Mouse (Mus musculus) stomach, postnatal 0 days (tissue): ENCODE data around the gene Ptma. TPM values are rescaled to one million over a fixed set of nuclear protein-coding genes. Genes with fewer than 3 reads are reported as not detected.
"Not testable (repeated sequence)": the region's sequence is repeated elsewhere in the genome, so short reads cannot be mapped to it uniquely, and the experiment has no call there.

Experiments
- ATAC-seq: fragments of 200-750 bp; cut with Nextera tagmentation; 2 replicates; pipeline ENCODE4 v1.8.0; 2017; ENCODE audit not compliant: low FRiP score, low TSS enrichment
- DNase-seq: peaks from one replicate; pipeline ENCODE4 v3.0.0-alpha.2; 2016; ENCODE audit warnings: low spot score
- H3K27ac ChIP-seq: fragments of 300-500 bp; sonication (generic); replicated peaks from 2 replicates; pipeline ENCODE4 v1.5.1; 2014; ENCODE audit warnings: mild to moderate bottlenecking, control low read depth
- H3K27me3 ChIP-seq: fragments of 300-500 bp; sonication (generic); 2 replicates; pipeline ENCODE4 v1.6.1; 2014; ENCODE audit warnings: low read length; ENCODE audit not compliant: control insufficient read depth, insufficient read depth
- H3K36me3 ChIP-seq: fragments of 300-500 bp; sonication (generic); 2 replicates; pipeline ENCODE4 v1.6.1; 2014; ENCODE audit warnings: low read length, mixed read lengths; ENCODE audit not compliant: control insufficient read depth, insufficient read depth
- H3K4me1 ChIP-seq: fragments of 300-500 bp; sonication (generic); replicated peaks from 2 replicates; pipeline ENCODE4 v1.6.1; 2014; ENCODE audit warnings: antibody characterized with exemption; ENCODE audit not compliant: control insufficient read depth, insufficient read depth
- H3K4me2 ChIP-seq: fragments of 300-500 bp; sonication (generic); replicated peaks from 2 replicates; pipeline ENCODE4 v1.6.1; 2014; ENCODE audit warnings: low read depth, mild to moderate bottlenecking, control low read depth, moderate library complexity
- H3K4me3 ChIP-seq: fragments of 300-500 bp; sonication (generic); 2 replicates; pipeline ENCODE4 v1.5.1; 2014; ENCODE audit warnings: low read depth, low read length, control low read depth
- H3K9ac ChIP-seq: fragments of 300-500 bp; sonication (generic); 2 replicates; pipeline ENCODE4 v1.6.1; 2014; ENCODE audit warnings: mild to moderate bottlenecking, low read length, control low read depth, mixed read lengths
- H3K9me3 ChIP-seq: fragments of 300-500 bp; sonication (generic); 2 replicates; pipeline ENCODE4 v1.6.1; 2016; ENCODE audit warnings: low read length; ENCODE audit not compliant: control insufficient read depth
- CTCF ChIP-seq: IDR thresholded peaks from 2 replicates; pipeline ENCODE4 v1.5.1; 2016; ENCODE audit warnings: antibody characterized with exemption, low read depth, mild to moderate bottlenecking, moderate library complexity
- EP300 ChIP-seq: optimal IDR thresholded peaks from 2 replicates; pipeline ENCODE3; 2016; ENCODE audit warnings: antibody characterized with exemption
- WGBS: fragments of 180-500 bp; shearing (Covaris S2); extraction: QIAGEN DNeasy Blood & Tissue Kit; methylation state at CpG from one replicate; pipeline ENCODE4 v1.1.7; 2014; 5-methylcytosine and 5-hydroxymethylcytosine counted together
- polyA plus RNA-seq: library from polyadenylated mRNA; unstranded; fragments of >200 nt; fragmentation: Nextera tagmentation; extraction: Ambion mirVana; gene quantifications from 2 replicates; pipeline ENCODE4 v1.2.1, GENCODE M21; 2015

Gene Ptma
- polyA plus RNA-seq, 1 experiment from 2014 or later = 1,585 TPM

DNA sequence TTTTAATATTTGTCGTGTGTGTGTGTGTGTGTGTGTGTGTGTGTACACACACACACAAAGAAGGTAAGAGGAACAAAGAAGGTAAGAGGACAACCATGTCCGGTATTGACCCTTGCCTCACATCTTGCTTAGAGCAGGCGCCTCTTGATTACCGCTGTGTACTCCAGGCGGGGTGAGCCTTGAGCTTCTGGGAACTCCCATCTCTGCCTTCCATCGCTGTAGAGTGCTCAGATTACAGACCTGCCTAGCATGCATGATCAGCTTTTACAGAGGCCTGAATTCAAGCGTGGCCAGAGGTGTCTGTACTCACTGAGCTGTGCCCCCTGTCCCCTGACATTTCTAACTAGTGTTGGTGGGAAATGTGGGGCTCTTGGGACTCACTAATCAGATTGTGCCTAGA lies 45.1 kb upstream of the Ptma start:
- Histone ChIP-seq H3K36me3 (no peaks in the 10 kb centered on the region), H3K27me3 (no peaks in the 10 kb centered on the region), H3K4me2 (no peak overlapping the region), H3K27ac (peak overlapping the region; percentile 74), H3K4me1 (no peaks in the 10 kb centered on the region), H3K9ac (no peak overlapping the region), H3K9me3 (no peaks in the 10 kb centered on the region), H3K4me3 (no peak overlapping the region)
- TF ChIP-seq CTCF (no peak), EP300 (no peak)
- DNase-seq (peak; percentile 67), ATAC-seq (peak; percentile 90)
- WGBS = 54% methylated on average over 7 of the region's 7 CpGs

DNA sequence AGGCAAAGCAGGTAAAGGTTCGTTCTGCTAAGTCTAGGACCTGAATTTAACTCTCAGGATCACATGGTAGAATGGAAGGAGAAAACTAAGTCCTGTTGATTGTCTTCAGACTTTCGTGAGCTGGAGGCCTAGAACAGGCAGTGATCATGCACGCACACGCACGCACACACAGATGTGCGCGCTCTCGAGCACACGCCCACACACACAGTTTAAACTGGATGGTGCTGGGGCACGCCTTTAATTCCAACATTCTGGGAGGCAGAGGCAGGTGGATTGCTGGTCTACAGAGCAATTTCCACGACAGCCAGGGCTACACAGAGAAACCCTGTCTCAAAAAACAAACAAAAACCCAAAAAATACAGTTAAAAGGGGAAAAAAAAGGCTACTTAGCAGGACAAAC lies 44.2 kb upstream of the Ptma start:
- Histone ChIP-seq H3K36me3 (no peaks in the 10 kb centered on the region), H3K9me3 (no peaks in the 10 kb centered on the region), H3K4me1 (no peaks in the 10 kb centered on the region), H3K4me2 (no peak overlapping the region), H3K27me3 (no peaks in the 10 kb centered on the region), H3K27ac (peak overlapping the region; percentile 74), H3K4me3 (no peak overlapping the region), H3K9ac (no peak overlapping the region)
- TF ChIP-seq EP300 = no peak
- TF ChIP-seq CTCF = no peak
- DNase-seq (no peak), ATAC-seq (no peak)
- WGBS = 60% methylated on average over 11 of the region's 11 CpGs

DNA sequence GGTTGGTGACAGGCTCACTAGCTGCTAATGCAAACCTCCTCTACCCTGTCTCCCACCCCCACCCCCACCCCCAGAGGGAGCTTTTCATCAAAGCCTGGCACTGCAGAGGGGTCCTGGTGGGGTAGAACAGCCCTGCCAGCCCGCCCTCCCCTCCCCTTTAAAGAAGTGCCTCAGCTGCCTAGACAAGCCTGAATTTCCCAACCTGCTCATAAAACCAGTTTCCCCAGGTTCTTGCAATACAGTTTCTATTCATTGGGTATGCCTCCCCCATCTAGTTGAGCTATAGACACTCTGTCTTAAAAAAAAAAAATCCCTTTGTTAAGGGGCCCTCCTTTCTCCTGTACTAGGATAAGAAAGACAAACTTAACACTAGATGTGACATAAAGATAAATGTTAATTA lies 43.8 kb upstream of the Ptma start:
- Histone ChIP-seq H3K4me2 (no peak overlapping the region), H3K4me3 (no peak overlapping the region)
- no peak for DNase-seq

DNA sequence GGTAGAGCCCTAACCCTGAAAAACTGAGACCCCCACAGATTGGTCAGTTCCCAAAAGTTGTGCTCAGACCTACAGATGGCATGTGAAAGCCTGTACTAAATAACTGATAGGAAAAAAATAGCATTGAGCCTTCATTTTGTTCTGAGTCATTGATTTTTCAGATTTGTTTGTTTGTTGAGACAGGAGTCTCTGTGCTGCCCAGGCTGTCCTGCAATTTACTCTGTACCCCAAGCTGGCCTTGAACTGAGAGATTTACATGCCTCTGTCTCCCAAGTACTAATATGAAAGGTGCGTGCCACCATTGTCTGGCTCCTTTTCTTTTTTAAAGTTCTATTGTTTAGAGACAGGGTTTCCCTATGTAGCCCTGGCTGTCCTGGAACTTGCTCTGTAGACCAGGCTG lies 41.2 kb upstream of the Ptma start:
- WGBS = 89% methylated on average over 1 of the region's 1 CpGs
- H3K36me3 ChIP-seq = no peaks in the 10 kb centered on the region
- no peak overlapping the region for H3K4me3 ChIP-seq
- DNase-seq (no peak), ATAC-seq (no peak)
- H3K4me1 ChIP-seq = peaks cover 3% of the 10 kb centered on the region; the same call in 1 of the 2 replicates
- H3K9me3 ChIP-seq = no peaks in the 10 kb centered on the region
- no peak for TF ChIP-seq CTCF
- no peak for TF ChIP-seq EP300
- H3K4me2 ChIP-seq = no peak overlapping the region
- H3K9ac ChIP-seq = no peak overlapping the region
- H3K27ac ChIP-seq = no peak overlapping the region
- H3K27me3 ChIP-seq = no peaks in the 10 kb centered on the region

More for the DNA sequence above, 43.8 kb upstream of the Ptma start:
- no peak overlapping the region for H3K9ac ChIP-seq
- no peaks in the 10 kb centered on the region for H3K27me3 ChIP-seq
- H3K27ac ChIP-seq = peak overlapping the region; percentile 74
- WGBS = 43% methylated on average over 1 of the region's 1 CpGs
- H3K9me3 ChIP-seq = no peaks in the 10 kb centered on the region
- H3K4me1 ChIP-seq = no peaks in the 10 kb centered on the region
- no peak for ATAC-seq
- no peak for TF ChIP-seq CTCF
- no peak for TF ChIP-seq EP300
- H3K36me3 ChIP-seq = no peaks in the 10 kb centered on the region

- 99% methylated on average over 6 of the region's 6 CpGs for WGBS
- not testable (repeated sequence) for H3K27me3 ChIP-seq, H3K9me3 ChIP-seq, DNase-seq, H3K4me2 ChIP-seq, H3K4me3 ChIP-seq, H3K4me1 ChIP-seq, H3K27ac ChIP-seq, H3K9ac ChIP-seq, H3K36me3 ChIP-seq, ATAC-seq
Observed at GRCm38 (mm10) chr1:86485858-86486257, 40.7 kb upstream of the Ptma start.

DNA sequence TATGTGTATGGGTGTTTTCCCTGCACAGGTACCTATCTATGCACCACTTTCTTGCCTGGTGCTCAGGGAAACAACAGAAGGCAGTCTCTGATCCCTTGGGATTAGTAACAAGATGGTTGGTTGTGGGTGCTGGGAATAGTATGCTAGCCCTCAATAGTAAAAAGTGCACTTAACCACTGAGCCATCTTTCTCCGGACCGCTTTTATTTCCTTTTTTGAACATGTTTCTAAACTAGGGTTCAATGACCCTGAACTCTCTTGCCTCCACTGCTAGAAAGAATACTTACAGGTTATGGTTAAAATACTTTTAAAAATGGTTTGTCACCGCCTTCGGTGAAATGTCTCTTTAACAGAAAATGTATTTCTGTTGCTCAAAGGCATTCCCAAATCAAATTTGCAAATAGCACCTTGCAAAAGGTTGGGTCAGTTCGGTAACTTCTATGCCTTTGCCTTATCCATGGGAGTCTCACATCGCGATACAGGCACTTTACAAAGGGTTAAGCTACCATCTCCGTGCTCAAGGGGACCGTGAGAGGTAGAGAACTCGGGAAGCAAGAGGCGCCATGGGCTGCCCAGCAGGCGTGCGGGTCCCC lies 39.7 kb upstream of the Ptma start:
- Histone ChIP-seq H3K9ac (peak overlapping the region; percentile 66), H3K27me3 (no peaks in the 10 kb centered on the region), H3K4me2 (peak overlapping the region; percentile 60), H3K4me1 (peaks cover 7% of the 10 kb centered on the region), H3K9me3 (no peaks in the 10 kb centered on the region), H3K27ac (peak overlapping the region; percentile 98), H3K4me3 (peak overlapping the region; percentile 56), H3K36me3 (no peaks in the 10 kb centered on the region)
- 8% methylated on average over 13 of the region's 13 CpGs for WGBS
- no peak for TF ChIP-seq CTCF
- TF ChIP-seq EP300 = no peak
- DNase-seq (no peak), ATAC-seq (no peak)
